Mouse (Mus musculus) limb, embryonic 13.5 days (tissue): ENCODE data around the gene Tctn3. TPM values are rescaled to one million over a fixed set of nuclear protein-coding genes. Genes with fewer than 3 reads are reported as not detected.
A peak's percentile ranks its signal among the peaks of the same experiment; 100 is the strongest.
"Not testable (repeated sequence)": the region's sequence is repeated elsewhere in the genome, so short reads cannot be mapped to it uniquely, and the experiment has no call there.

ENCODE experiments used
- ATAC-seq: fragments of 200-750 bp; cut with Nextera tagmentation; 2 replicates; pipeline ENCODE4 v1.8.0; 2017; ENCODE audit warnings: low read depth, moderate number of reproducible peaks, moderate TSS enrichment; ENCODE audit not compliant: low FRiP score
- H3K27ac ChIP-seq: fragments of 300-500 bp; sonication (generic); 2 replicates; pipeline ENCODE4 v1.5.1; 2015; ENCODE audit warnings: inconsistent platforms, mild to moderate bottlenecking, moderate library complexity
- H3K27me3 ChIP-seq: fragments of 300-500 bp; sonication (generic); 2 replicates; pipeline ENCODE4 v1.6.1; 2015; ENCODE audit warnings: mild to moderate bottlenecking, inconsistent platforms
- H3K36me3 ChIP-seq: fragments of 300-500 bp; sonication (generic); 2 replicates; pipeline ENCODE4 v1.6.1; 2015; ENCODE audit warnings: inconsistent platforms, mild to moderate bottlenecking, moderate library complexity
- H3K4me1 ChIP-seq: fragments of 300-500 bp; sonication (generic); 2 replicates; pipeline ENCODE4 v1.6.1; 2015; ENCODE audit warnings: inconsistent platforms
- H3K4me2 ChIP-seq: fragments of 300-500 bp; sonication (generic); replicated peaks from 2 replicates; pipeline ENCODE4 v1.6.1; 2015; ENCODE audit warnings: inconsistent platforms, mild to moderate bottlenecking, moderate library complexity
- H3K4me3 ChIP-seq: fragments of 300-500 bp; sonication (generic); 2 replicates; pipeline ENCODE4 v1.5.1; 2015; ENCODE audit warnings: moderate library complexity, mild to moderate bottlenecking, inconsistent platforms
- H3K9ac ChIP-seq: fragments of 300-500 bp; sonication (generic); 2 replicates; pipeline ENCODE4 v1.6.1; 2015; ENCODE audit warnings: mild to moderate bottlenecking, inconsistent platforms
- H3K9me3 ChIP-seq: fragments of 300-500 bp; sonication (generic); 2 replicates; pipeline ENCODE4 v1.6.1; 2016; ENCODE audit warnings: inconsistent platforms
- WGBS: fragments of 180-500 bp; shearing (Covaris S2); methylation state at CpG from one replicate; pipeline ENCODE4 v1.1.7; 2015; 5-methylcytosine and 5-hydroxymethylcytosine counted together
- polyA plus RNA-seq: library from polyadenylated mRNA; unstranded; fragments of >200 nt; fragmentation: Nextera tagmentation; extraction: Ambion mirVana; gene quantifications from 2 replicates; pipeline ENCODE4 v1.2.1, GENCODE M21; 2015

Gene Tctn3
- polyA plus RNA-seq, 1 experiment from 2014 or later, result 14.6 TPM

DNA sequence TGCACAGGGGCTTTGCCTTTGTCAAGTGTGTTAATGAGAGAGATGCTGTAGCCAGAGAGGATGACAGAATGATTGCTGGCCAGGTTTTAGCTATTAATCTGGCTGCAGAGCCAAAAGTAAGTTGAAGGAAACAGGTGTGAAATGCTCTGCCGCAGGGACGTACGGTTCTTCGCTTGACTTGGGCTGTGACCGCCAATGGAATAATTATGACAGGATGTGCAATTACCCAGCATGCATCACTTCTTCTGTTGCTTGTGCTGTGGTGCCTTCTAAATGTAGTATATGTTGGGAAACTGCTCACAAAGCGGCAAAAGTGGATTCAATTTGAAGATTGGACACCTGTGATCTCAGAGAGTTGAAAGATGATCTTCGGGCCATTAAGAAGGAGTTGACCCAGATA, 4.0 kb upstream of the Tctn3 start:
- Histone ChIP-seq H3K27ac (no peak overlapping the region), H3K36me3 (no peaks in the 10 kb centered on the region), H3K4me1 (peaks cover 5% of the 10 kb centered on the region), H3K9me3 (no peaks in the 10 kb centered on the region), H3K9ac (no peak overlapping the region), H3K4me2 (no peak overlapping the region), H3K4me3 (no peak overlapping the region), H3K27me3 (peaks cover 5% of the 10 kb centered on the region; the same call in 1 of the 2 replicates)
- no peak for ATAC-seq
- WGBS, result 74% methylated on average over 7 of the region's 7 CpGs

DNA sequence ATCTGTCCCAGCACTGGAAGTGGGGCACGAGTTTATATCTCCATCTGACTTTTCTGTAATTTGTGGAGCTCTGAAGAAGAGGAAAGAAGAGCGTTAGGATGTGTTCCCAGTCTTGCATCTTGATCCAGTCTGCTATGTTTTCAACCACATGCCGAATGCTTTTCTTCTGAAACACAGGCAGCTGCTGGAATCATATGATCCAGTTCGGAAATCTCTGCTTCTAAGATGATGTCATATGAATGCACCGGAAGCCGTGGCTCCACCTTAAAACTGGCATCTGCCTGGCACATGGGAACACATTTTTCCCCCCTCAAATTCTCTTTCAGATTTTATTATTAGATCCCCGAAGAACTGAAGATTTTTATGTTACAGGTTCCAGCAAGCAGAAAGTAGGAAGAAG, 2.8 kb upstream of the Tctn3 start:
- H3K9ac ChIP-seq, result no peak overlapping the region
- no peak overlapping the region for H3K4me3 ChIP-seq
- H3K4me1 ChIP-seq, result peaks cover 6% of the 10 kb centered on the region
- H3K9me3 ChIP-seq, result no peaks in the 10 kb centered on the region
- no peak for ATAC-seq
- no peak overlapping the region for H3K4me2 ChIP-seq
- H3K36me3 ChIP-seq, result peaks cover under 1% of the 10 kb centered on the region; the same call in 1 of the 2 replicates
- 62% methylated on average over 7 of the region's 7 CpGs for WGBS
- H3K27me3 ChIP-seq, result peaks cover 4% of the 10 kb centered on the region; the same call in 1 of the 2 replicates
- H3K27ac ChIP-seq, result no peak overlapping the region

DNA sequence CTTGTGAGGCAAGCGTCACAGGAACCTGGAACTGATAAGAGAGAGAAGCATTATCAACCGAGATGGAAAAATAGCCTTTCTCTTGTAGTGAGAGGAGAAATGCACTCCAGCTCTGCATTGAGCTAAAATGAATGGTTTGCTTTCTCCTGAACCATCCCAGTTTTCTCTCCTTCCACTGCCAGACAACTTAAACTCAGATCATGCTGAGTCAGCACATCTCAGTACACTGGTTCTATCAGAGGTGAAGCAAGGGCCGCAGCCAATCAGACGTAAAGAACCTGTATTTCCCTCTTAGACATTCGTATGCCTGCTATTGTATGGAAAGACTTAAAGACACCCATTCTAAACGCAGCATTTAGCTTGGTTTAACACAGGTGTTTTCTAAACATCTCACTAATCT, 4.4 kb downstream of the Tctn3 start:
- no peaks in the 10 kb centered on the region for H3K27me3 ChIP-seq
- H3K4me1 ChIP-seq, result peaks cover 6% of the 10 kb centered on the region
- H3K4me2 ChIP-seq, result no peak overlapping the region
- H3K27ac ChIP-seq, result no peak overlapping the region
- H3K9ac ChIP-seq, result no peak overlapping the region
- H3K4me3 ChIP-seq, result no peak overlapping the region
- WGBS, result 83% methylated on average over 6 of the region's 6 CpGs
- peaks cover 63% of the 10 kb centered on the region for H3K36me3 ChIP-seq
- no peaks in the 10 kb centered on the region for H3K9me3 ChIP-seq
- no peak for ATAC-seq

DNA sequence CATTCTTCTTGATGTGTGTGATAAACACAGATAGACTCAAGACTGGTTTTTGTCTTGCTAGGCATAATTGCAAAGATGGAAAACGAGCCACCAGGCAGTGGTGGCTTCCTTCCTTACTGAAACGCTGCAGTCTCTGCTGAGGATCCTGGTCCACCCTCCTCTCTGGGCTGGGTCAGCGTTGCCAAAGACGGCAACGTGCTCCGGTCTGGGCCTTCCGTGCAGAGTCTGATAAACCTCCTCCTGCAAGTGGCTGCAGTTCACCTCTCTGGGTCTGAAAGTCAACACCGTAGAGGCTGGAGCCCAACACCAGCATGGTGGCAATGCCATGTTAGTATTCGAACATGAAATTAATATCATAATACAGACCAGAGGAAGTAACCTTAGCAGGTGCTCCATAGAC, 6.8 kb downstream of the Tctn3 start:
- H3K4me3 ChIP-seq, result no peak overlapping the region
- H3K9ac ChIP-seq, result no peak overlapping the region
- ATAC-seq, result no peak
- 92% methylated on average over 9 of the region's 9 CpGs for WGBS
- H3K36me3 ChIP-seq, result peaks cover 68% of the 10 kb centered on the region
- H3K4me2 ChIP-seq, result no peak overlapping the region
- H3K27ac ChIP-seq, result no peak overlapping the region
- H3K9me3 ChIP-seq, result no peaks in the 10 kb centered on the region
- no peaks in the 10 kb centered on the region for H3K4me1 ChIP-seq
- H3K27me3 ChIP-seq, result no peaks in the 10 kb centered on the region

DNA sequence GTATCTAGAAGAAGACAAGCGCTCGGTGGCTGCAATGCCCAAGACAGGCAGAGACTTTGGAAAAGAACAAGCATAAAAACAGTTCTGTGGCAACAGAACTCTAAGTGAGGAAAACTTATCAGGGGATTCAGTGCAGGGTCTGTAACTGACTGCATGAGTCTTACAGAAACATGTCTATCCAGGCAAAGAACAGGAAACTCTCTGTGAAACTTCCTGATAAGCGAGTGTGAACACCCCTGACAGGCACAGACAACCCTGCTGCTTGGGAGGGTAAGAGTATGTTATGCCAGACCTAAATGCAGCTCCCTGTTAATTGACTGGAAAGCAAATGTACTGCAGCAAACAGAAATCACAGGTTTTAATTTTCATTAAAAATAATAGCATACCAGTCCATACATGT, 10.2 kb downstream of the Tctn3 start:
- Histone ChIP-seq H3K27me3 (no peaks in the 10 kb centered on the region), H3K4me1 (no peaks in the 10 kb centered on the region), H3K9me3 (no peaks in the 10 kb centered on the region), H3K9ac (no peak overlapping the region), H3K4me2 (no peak overlapping the region), H3K4me3 (no peak overlapping the region), H3K36me3 (peaks cover 47% of the 10 kb centered on the region), H3K27ac (no peak overlapping the region)
- WGBS, result 87% methylated on average over 3 of the region's 3 CpGs
- no peak for ATAC-seq

DNA sequence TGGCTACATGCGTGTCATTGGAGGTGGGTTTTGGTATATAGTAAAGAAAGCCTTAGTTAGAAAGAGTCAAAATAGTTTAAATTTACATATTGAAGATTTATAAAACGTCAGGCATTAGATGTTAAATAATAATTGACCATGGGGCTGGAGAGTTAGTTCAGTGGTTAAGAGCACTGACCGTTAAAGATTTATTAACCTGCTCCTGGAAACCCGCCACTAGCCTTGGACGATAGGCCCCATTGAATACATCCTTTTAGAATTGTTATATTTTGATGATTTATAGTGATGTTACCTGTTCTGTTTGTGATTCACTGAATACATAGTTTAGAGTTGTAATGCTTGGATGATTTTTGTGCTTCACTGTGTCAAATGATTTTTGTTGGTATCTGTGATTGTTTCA, 11.2 kb downstream of the Tctn3 start:
- not testable (repeated sequence) for H3K4me1 ChIP-seq, H3K4me3 ChIP-seq, H3K27me3 ChIP-seq, H3K9me3 ChIP-seq, H3K27ac ChIP-seq, H3K9ac ChIP-seq, H3K4me2 ChIP-seq, ATAC-seq
- WGBS, result 89% methylated on average over 5 of the region's 5 CpGs
- H3K36me3 ChIP-seq, result peaks cover 40% of the 10 kb centered on the region

DNA sequence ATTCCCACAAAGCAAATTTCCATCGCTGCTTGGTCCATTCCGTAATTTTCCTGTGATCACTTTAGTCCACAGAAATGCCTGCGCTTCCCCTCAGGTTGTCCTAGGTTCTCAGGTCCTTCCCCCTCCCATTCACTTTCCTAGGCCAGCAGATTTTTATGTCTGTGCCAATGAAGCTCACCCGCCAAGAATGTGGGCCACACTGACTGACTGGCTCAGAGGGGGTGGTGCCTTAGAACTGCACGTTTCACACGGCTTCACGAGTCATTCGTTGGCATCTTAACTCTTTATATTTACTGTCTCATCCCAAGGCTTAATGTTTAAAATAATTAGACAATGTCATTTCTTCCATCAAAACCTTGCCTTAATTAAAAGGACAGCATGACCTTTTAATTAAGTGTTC, 16.2 kb downstream of the Tctn3 start:
- H3K27me3 ChIP-seq, result no peaks in the 10 kb centered on the region
- H3K4me2 ChIP-seq, result no peak overlapping the region
- H3K36me3 ChIP-seq, result peaks cover 22% of the 10 kb centered on the region; the same call in 1 of the 2 replicates
- H3K9me3 ChIP-seq, result no peaks in the 10 kb centered on the region
- ATAC-seq, result no peak
- H3K4me1 ChIP-seq, result no peaks in the 10 kb centered on the region
- H3K4me3 ChIP-seq, result no peak overlapping the region
- 80% methylated on average over 8 of the region's 8 CpGs for WGBS
- H3K27ac ChIP-seq, result no peak overlapping the region
- no peak overlapping the region for H3K9ac ChIP-seq

DNA sequence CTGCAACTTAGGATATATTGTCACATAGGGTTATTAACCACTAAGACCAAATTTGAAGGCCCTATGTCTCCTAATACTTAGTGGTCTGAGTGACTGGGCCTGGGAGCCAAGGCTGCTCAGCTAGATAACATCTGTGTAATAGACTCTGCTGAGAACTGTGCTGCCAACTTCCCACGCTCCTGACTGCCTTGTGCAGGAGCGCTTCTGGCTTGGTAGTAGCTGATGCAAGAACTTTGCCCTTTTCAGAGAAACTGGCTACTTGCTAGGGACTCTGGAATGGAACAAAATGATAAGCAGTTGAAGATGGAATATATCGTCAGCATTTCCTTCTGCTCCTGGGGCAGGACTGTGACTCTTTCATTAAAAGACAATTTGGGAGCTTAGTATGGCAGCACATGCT, 16.8 kb downstream of the Tctn3 start:
- Histone ChIP-seq H3K4me1 (no peaks in the 10 kb centered on the region), H3K27me3 (no peaks in the 10 kb centered on the region), H3K27ac (no peak overlapping the region), H3K9ac (no peak overlapping the region), H3K4me2 (no peak overlapping the region), H3K36me3 (peaks cover 20% of the 10 kb centered on the region; the same call in 1 of the 2 replicates), H3K4me3 (no peak overlapping the region), H3K9me3 (no peaks in the 10 kb centered on the region)
- ATAC-seq, result no peak
- 90% methylated on average over 3 of the region's 3 CpGs for WGBS

DNA sequence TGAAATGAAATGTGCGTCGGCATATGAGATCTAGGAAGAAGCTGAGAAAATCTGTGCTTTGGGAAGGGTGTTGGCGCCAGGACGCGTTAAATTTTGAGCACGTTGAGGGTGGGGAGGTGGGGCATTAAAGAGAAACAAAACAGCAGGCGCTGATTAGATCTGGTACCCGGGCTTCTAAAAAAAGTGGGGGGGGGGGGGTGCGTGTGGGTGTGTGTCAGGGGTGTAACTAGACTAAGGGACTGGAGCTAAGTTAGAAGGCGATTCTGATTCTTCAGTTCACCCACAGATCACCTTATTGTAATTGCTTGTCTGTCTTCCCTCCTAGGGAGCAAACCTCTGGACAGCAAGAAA, 22.5 kb downstream of the Tctn3 start:
- H3K4me2 ChIP-seq, result peak overlapping the region; percentile 83
- H3K9ac ChIP-seq, result peak overlapping the region; percentile 61
- H3K27me3 ChIP-seq, result no peaks in the 10 kb centered on the region
- peak overlapping the region; percentile 87 for H3K4me3 ChIP-seq
- no peak overlapping the region; the same call in 1 of the 2 replicates for H3K27ac ChIP-seq
- peaks cover 13% of the 10 kb centered on the region for H3K4me1 ChIP-seq
- H3K36me3 ChIP-seq, result peaks cover 10% of the 10 kb centered on the region
- no peak for ATAC-seq
- H3K9me3 ChIP-seq, result no peaks in the 10 kb centered on the region
- WGBS, result 0% methylated on average over 10 of the region's 10 CpGs

DNA sequence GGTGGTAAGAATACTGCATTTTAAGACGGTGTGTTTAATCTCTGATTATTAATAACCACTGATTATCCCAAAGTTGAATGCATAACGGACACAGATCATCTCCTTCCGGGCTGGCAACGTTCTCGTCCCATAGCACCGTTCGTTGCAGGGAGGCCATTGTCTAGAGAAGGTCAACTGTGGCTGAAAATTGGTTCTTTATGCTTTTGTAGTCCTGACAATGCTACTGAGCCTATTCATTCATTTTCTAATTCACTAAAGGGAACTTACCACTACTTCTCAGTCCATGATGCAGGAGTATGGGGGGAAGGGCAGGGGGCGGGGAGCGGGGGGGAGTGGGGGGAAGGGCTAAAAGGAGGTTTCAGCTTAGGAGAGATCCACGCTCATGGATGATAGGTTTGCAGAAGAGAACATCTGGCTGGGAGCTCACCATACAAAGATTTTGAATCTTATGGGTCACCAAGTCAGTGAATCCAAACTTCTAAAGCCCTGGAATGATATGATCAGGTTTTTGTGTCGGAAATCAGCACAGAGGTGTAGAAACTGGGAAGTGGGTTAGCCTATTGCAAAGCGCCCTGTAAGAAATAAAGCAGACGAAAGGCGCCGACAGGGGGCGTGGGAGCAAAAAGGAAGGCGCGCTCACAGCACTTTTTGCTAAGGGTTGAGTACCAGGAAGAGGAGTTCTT, 23.0 kb downstream of the Tctn3 start:
- WGBS, result under 1% methylated on average over 18 of the region's 18 CpGs
- Histone ChIP-seq H3K4me2 (peak overlapping the region; percentile 83), H3K27ac (no peak overlapping the region; the same call in 1 of the 2 replicates), H3K36me3 (peaks cover 10% of the 10 kb centered on the region), H3K9ac (peak overlapping the region; percentile 61), H3K4me1 (peaks cover 13% of the 10 kb centered on the region), H3K9me3 (no peaks in the 10 kb centered on the region), H3K27me3 (no peaks in the 10 kb centered on the region), H3K4me3 (peak overlapping the region; percentile 87)
- ATAC-seq, result peak; percentile 62

DNA sequence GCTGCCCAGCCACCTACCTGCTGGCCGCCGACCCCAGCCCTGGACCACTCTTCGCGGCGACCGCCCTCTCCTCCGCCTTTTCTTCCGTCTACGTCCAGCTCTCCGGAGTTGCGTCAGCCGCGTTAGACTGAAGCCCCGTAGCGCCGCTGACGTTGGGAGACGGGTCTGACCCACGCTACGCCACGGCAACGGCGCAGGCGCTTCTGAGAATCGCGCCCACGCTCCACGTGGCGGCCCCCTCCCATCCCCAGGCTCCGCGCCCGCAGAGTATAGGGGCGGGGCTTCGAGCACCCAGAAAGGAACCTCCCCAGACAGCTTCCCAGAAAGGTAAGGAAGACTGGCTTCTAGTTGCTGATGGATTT, 23.8 kb downstream of the Tctn3 start, which contains the start of gene Aldh18a1:
TSS of gene Aldh18a1 (minus strand) at position 171 of the 362 bp plus-strand sequence.
- H3K4me1 ChIP-seq, result peaks cover 13% of the 10 kb centered on the region
- peaks cover 14% of the 10 kb centered on the region for H3K36me3 ChIP-seq
- H3K4me3 ChIP-seq, result peak within 1 kb of the TSS; percentile 87
- WGBS, result 0% methylated on average over 34 of the region's 34 CpGs
- ATAC-seq, result peak; percentile 94
- H3K9ac ChIP-seq, result peak within 1 kb of the TSS; percentile 80
- H3K27ac ChIP-seq, result no peak within 1 kb of the TSS
- H3K27me3 ChIP-seq, result no peaks in the 10 kb centered on the region
- no peaks in the 10 kb centered on the region for H3K9me3 ChIP-seq
- peak within 1 kb of the TSS; percentile 83 for H3K4me2 ChIP-seq

DNA sequence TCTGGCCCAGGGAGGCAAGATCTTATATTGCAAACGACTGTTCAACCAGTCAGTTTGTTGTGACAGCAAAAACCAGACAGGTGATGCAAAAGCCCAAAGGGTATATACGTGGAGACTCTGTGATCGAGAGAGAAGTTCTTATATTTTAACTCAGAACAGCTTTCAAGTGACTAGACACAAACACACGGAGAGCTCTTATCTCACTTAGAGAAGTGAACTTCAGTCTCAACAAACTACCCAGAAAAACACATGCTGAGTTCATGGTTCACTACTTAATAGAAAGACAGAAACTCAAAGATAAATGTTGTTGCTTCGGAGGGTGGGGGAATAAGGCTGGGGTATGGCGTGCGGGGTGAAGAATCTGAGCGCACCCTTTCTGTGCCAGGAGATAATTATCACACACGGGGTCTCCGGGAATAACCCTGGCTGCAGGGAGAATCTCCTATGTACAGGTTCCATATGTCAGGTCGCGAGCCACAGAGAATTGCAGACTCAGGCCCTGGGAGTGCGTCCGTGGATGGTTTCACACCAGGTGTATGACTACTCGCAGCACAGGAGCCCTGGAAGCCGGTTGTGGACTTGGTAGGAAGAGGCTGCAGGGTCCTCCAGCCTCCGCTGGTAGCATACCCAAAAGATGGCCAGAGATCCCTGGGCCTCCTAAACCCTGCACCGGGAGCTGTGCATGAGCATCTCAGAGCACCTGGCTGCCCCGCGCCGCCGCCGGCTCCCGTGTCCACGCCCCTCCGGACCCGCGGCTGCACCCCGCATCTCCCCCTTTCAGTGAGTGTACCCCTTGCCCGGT, 24.3 kb downstream of the Tctn3 start:
- WGBS, result 4% methylated on average over 30 of the region's 30 CpGs
- peak overlapping the region; percentile 83 for H3K4me2 ChIP-seq
- no peaks in the 10 kb centered on the region for H3K9me3 ChIP-seq
- no peak overlapping the region for H3K27ac ChIP-seq
- H3K4me3 ChIP-seq, result peak overlapping the region; percentile 87
- peak overlapping the region; percentile 80 for H3K9ac ChIP-seq
- H3K4me1 ChIP-seq, result peaks cover 13% of the 10 kb centered on the region
- H3K27me3 ChIP-seq, result no peaks in the 10 kb centered on the region
- ATAC-seq, result no peak; the same call in 1 of the 2 replicates
- H3K36me3 ChIP-seq, result peaks cover 20% of the 10 kb centered on the region
